Mouse (Mus musculus): ENCODE data around the gene Lin7a.

GRCm38 (mm10) chr10:107237736-107238135 is 33.8 kb upstream of the Lin7a start:
- no peak for TF ChIP-seq CTCF (IDR thresholded peaks at IDR 0.05; ENCODE audit: low read depth, low read length)
- TF ChIP-seq POLR2A (IDR thresholded peaks at IDR 0.05; ENCODE audit: borderline replicate concordance, low read depth, low read length) = no peak

All from bone marrow macrophage, adult 2 months (primary cell).